Mouse (Mus musculus) midbrain, embryonic 16.5 days (tissue): ENCODE results near the gene Alk. TPM values are rescaled to one million over a fixed set of nuclear protein-coding genes. Genes with fewer than 3 reads are reported as not detected.

Experiments used
- ATAC-seq: fragments of 200-750 bp; cut with Nextera tagmentation; 2 replicates; pipeline ENCODE4 v1.8.0; 2017; ENCODE audit warnings: moderate TSS enrichment
- H3K27ac ChIP-seq: fragments of 300-500 bp; sonication (generic); 2 replicates; pipeline ENCODE4 v1.5.1; 2014; ENCODE audit warnings: mild to moderate bottlenecking, low read length, mixed read lengths
- H3K27me3 ChIP-seq: fragments of 300-500 bp; sonication (generic); 2 replicates; pipeline ENCODE4 v1.6.1; 2014; ENCODE audit warnings: low read depth, low read length, mixed read lengths; ENCODE audit not compliant: control insufficient read depth, insufficient read depth
- H3K36me3 ChIP-seq: fragments of 300-500 bp; sonication (generic); 2 replicates; pipeline ENCODE4 v1.6.1; 2014; ENCODE audit warnings: mild to moderate bottlenecking, low read length, moderate library complexity, mixed read lengths; ENCODE audit not compliant: control insufficient read depth, insufficient read depth
- H3K4me1 ChIP-seq: fragments of 300-500 bp; sonication (generic); 2 replicates; pipeline ENCODE4 v1.6.1; 2014; ENCODE audit warnings: mild to moderate bottlenecking, low read length, mixed read lengths; ENCODE audit not compliant: control insufficient read depth, insufficient read depth
- H3K4me2 ChIP-seq: fragments of 300-500 bp; sonication (generic); 2 replicates; pipeline ENCODE4 v1.6.1; 2014; ENCODE audit warnings: mild to moderate bottlenecking, low read length, mixed read lengths
- H3K4me3 ChIP-seq: fragments of 300-500 bp; sonication (generic); 2 replicates; pipeline ENCODE4 v1.5.1; 2014; ENCODE audit warnings: low read depth, mild to moderate bottlenecking, low read length, moderate library complexity, mixed read lengths
- H3K9ac ChIP-seq: fragments of 300-500 bp; sonication (generic); 2 replicates; pipeline ENCODE4 v1.6.1; 2014; ENCODE audit warnings: low read depth, low read length, mixed read lengths
- H3K9me3 ChIP-seq: fragments of 300-500 bp; sonication (generic); replicated peaks from 2 replicates; pipeline ENCODE4 v1.6.1; 2014; ENCODE audit warnings: mild to moderate bottlenecking, low read length, mixed read lengths; ENCODE audit not compliant: control insufficient read depth, poor library complexity, severe bottlenecking
- WGBS: fragments of 180-500 bp; shearing (Covaris S2); extraction: QIAGEN DNeasy Blood & Tissue Kit; methylation state at CpG from one replicate; pipeline ENCODE4 v1.1.7; 2014; 5-methylcytosine and 5-hydroxymethylcytosine counted together
- polyA plus RNA-seq: library from polyadenylated mRNA; unstranded; fragments of >200 nt; fragmentation: Nextera tagmentation; extraction: Ambion mirVana; gene quantifications from 2 replicates; pipeline ENCODE4 v1.2.1, GENCODE M21; 2015

Alk gene
- polyA plus RNA-seq, 1 experiment from 2014 or later: 7.6 TPM

DNA sequence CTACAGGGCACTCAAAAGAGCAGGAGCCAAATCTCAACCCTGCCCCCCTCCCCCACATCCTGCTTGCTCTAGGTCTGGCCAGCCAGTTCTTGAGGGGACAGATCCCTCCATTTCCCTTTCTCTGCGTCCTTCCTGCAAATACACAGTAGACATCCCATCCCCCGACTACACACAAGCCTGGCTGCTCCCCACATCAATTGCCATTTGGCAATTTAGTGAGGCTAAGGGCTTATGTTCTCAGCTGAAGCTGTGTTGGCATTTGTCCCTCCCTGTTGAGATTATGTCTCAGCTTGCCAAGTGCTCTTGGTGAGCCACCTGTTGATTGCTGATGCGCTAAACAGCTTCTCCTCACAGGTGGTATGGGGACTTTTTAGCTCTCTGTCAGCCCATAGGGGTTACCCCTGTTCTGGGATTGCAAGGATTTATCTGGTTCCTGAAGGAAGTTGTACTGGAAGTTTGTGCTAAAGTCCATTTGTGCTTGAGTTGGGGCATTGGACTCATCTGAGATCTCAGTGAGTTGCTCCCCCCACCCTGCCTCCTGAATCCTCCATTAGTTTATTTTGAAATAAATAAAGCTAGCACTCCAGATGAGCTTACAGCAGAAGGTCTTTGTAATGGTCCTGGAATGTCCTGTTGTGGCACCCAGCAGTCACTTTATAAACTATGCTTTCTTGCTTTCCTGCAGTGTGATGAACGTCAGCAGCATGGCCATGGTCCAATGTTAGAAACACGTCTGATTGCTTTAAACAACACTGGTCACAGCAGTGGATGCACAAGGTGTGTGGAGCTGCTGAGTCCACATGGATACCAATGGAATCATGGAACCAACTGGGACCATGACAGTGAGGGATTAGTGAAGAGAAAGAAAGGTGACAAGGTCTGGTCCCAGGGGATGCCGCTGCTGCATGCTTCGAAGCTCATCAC, 353.7 kb downstream of the Alk start:
- no peaks in the 10 kb centered on the region for H3K27me3 ChIP-seq
- 78% methylated on average over 7 of the region's 7 CpGs for WGBS

DNA sequence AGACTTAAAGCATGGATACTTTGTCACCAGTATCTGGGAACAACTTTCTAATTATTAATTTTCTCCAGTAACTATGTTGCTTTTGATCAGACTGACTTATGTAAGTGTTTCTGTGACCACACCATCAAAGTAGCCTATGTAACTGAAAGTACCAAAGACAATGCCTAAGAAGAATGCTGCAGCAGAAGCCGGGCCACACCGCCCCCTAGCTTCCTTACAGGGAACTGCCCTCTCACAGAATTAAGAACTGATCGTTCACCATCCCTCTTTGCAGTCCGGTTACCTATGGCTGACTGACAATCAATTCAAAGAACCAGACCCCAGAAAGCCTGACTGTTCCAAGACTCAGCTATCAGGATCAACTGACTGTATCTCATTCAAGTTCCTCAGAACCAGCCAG, 362.4 kb downstream of the Alk start:
- Histone ChIP-seq H3K36me3 (no peaks in the 10 kb centered on the region), H3K9ac (no peak overlapping the region), H3K4me2 (no peak overlapping the region), H3K27ac (no peak overlapping the region), H3K4me3 (no peak overlapping the region), H3K27me3 (no peaks in the 10 kb centered on the region), H3K9me3 (peaks cover 4% of the 10 kb centered on the region; the same call in 1 of the 2 replicates), H3K4me1 (peaks cover 4% of the 10 kb centered on the region)
- WGBS: 38% methylated on average over 4 of the region's 4 CpGs
- ATAC-seq: no peak

More for the DNA sequence above, 353.7 kb downstream of the Alk start:
- ATAC-seq: no peak
- H3K27ac ChIP-seq: no peak overlapping the region
- H3K4me1 ChIP-seq: no peaks in the 10 kb centered on the region
- H3K4me3 ChIP-seq: no peak overlapping the region
- H3K4me2 ChIP-seq: no peak overlapping the region
- H3K9me3 ChIP-seq: no peaks in the 10 kb centered on the region
- no peak overlapping the region for H3K9ac ChIP-seq
- H3K36me3 ChIP-seq: no peaks in the 10 kb centered on the region

DNA sequence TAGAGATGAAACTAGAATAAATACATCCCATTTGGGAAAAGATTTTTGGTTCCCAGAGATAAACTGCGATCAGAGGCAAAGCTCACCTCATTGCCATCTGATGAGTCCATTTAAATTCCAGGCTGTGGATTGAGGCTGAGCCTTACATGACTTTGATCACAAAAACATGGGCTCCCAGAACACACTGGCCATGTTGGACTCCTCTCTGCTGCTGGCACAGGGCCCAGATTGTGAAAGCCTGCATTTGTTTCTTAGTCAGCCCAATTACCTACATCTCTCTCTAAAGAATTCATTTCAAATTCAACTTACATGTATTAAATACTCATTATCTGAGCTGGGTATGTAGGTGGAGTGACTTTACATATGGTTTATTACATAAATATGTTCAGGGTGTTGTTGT, 367.1 kb downstream of the Alk start:
- H3K27ac ChIP-seq: no peak overlapping the region
- H3K4me2 ChIP-seq: no peak overlapping the region
- H3K9me3 ChIP-seq: peaks cover 4% of the 10 kb centered on the region; the same call in 1 of the 2 replicates
- H3K4me3 ChIP-seq: no peak overlapping the region
- H3K36me3 ChIP-seq: no peaks in the 10 kb centered on the region
- WGBS: 53% methylated on average over 1 of the region's 1 CpGs
- ATAC-seq: peak; percentile 32; the same call in 1 of the 2 replicates
- H3K4me1 ChIP-seq: no peaks in the 10 kb centered on the region; the same call in 1 of the 2 replicates
- H3K27me3 ChIP-seq: no peaks in the 10 kb centered on the region
- H3K9ac ChIP-seq: no peak overlapping the region

DNA sequence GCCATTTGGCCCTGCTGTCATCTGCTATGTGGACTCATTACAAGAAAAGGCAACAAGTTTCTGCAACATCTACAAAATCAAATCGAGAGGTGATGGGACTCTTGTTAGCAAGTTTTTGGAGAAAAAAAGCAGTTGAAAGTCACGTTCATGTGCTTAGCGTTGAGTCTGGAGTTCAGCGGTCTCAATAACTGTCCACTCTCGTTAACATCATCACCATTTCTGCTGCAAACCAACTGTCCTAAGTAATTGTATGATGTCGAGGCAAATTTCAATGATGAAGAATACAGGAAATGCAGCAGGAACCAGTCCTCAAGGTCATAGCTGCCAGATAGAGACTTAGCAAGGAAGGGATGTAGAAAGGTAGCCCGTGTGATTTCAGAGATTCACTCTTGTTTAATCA, 373.5 kb downstream of the Alk start:
- ATAC-seq: no peak
- no peaks in the 10 kb centered on the region for H3K4me1 ChIP-seq
- H3K27ac ChIP-seq: no peak overlapping the region
- H3K36me3 ChIP-seq: no peaks in the 10 kb centered on the region
- no peak overlapping the region for H3K9ac ChIP-seq
- no peaks in the 10 kb centered on the region for H3K27me3 ChIP-seq
- H3K4me3 ChIP-seq: no peak overlapping the region
- H3K9me3 ChIP-seq: no peaks in the 10 kb centered on the region
- WGBS: 85% methylated on average over 7 of the region's 7 CpGs
- no peak overlapping the region for H3K4me2 ChIP-seq

DNA sequence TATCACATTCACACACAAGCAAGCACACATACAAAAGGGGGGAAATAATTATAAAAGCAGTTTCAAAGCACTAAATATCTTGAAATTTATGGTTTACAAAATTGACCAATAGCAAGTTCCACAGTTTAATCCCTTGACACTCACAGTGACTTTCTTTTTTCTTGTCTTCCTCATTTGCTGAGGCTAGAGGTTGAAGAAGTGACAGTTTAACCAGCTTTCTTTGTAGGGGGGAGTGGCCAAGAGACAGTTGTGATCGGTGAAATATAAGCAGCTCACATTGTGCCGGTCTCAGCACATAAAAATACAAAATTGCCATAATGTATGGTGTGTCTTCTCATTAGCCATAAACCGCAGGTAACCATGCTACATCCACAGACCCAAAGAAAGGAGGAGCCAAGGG, 385.6 kb downstream of the Alk start:
- Histone ChIP-seq H3K27me3 (no peaks in the 10 kb centered on the region), H3K36me3 (no peaks in the 10 kb centered on the region), H3K4me1 (no peaks in the 10 kb centered on the region), H3K9ac (no peak overlapping the region), H3K9me3 (no peaks in the 10 kb centered on the region), H3K4me3 (no peak overlapping the region), H3K27ac (no peak overlapping the region), H3K4me2 (no peak overlapping the region)
- WGBS: 90% methylated on average over 3 of the region's 3 CpGs
- no peak for ATAC-seq

DNA sequence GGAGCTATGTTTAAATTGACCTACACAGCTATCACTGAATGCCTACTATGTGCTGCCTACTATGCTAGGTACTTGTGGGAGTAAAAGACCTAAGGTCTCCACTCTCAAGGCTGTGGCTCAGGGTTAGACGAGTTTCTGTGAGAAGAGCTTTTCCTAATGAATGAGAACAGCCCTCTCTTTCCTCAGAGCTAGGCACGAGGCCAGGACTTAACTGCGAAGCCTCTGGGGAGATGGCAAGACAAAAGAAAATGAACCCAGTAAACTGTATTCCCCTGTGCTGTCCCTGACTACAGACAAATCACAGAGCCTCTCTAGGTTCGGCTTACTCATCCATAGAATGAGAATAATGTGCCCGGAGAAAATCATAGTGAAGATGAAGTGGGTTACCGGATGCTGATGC, 406.9 kb downstream of the Alk start:
- Histone ChIP-seq H3K9ac (no peak overlapping the region), H3K9me3 (no peaks in the 10 kb centered on the region), H3K4me1 (peaks cover 8% of the 10 kb centered on the region; the same call in 1 of the 2 replicates), H3K36me3 (no peaks in the 10 kb centered on the region), H3K27ac (no peak overlapping the region), H3K4me2 (no peak overlapping the region), H3K27me3 (no peaks in the 10 kb centered on the region), H3K4me3 (no peak overlapping the region)
- WGBS: 50% methylated on average over 6 of the region's 6 CpGs
- ATAC-seq: no peak

DNA sequence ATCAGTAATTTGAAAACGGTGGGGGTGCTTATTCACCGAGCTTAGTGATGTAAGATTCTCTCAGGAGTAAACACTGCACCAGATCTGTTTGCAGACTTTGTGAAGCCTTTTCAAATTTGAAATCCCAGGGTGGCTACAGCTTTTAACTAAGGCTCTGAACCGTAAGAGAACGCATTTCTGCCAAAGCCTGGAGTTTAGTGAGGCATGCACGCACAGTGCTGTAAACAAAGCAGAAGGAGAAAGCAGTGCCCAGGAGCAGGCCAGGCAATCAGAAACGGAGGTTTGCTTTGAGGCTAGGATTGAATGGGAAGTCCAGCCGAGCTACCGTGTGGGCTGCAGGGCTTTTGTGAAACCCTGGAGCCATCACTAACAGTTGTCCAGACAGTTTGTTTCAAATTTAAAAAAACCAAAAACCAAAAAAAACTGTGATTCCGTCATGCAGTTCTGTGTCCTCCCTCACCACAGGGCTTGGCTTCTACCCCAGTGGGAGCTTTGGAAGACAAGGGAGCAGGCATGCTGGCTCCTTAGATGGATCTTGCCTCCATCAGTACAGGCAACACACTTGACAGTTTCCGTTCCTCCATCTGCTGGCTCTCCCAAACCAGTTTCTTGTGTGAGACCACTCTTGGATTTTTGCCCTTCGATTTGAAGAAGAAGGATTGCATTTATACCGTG, 409.3 kb downstream of the Alk start:
- H3K9ac ChIP-seq: no peak overlapping the region
- H3K36me3 ChIP-seq: no peaks in the 10 kb centered on the region
- ATAC-seq: peak; percentile 64
- no peak overlapping the region for H3K27ac ChIP-seq
- peaks cover 11% of the 10 kb centered on the region; the same call in 1 of the 2 replicates for H3K4me1 ChIP-seq
- H3K4me3 ChIP-seq: no peak overlapping the region
- no peak overlapping the region for H3K4me2 ChIP-seq
- 22% methylated on average over 12 of the region's 12 CpGs for WGBS
- no peaks in the 10 kb centered on the region for H3K9me3 ChIP-seq
- H3K27me3 ChIP-seq: no peaks in the 10 kb centered on the region

DNA sequence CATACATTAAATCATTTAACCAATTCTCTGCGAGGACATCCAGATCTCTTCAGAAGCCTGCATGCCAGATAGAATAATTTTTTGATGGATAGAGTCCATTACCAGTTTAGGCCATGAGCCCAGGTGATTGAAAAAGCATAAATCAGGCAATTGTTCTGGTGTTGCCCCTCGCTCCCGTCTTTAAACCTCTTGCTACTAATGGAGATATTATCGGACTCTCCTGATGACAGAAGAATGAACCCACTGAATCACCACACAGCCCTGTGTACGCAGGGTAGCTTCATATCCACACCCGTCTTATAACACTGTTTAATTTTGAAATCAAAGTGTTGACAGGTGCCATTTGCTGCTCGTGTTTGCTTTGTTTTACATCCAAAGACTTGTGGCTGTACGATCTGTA, 413.9 kb downstream of the Alk start:
- no peaks in the 10 kb centered on the region for H3K27me3 ChIP-seq
- 88% methylated on average over 8 of the region's 8 CpGs for WGBS

DNA sequence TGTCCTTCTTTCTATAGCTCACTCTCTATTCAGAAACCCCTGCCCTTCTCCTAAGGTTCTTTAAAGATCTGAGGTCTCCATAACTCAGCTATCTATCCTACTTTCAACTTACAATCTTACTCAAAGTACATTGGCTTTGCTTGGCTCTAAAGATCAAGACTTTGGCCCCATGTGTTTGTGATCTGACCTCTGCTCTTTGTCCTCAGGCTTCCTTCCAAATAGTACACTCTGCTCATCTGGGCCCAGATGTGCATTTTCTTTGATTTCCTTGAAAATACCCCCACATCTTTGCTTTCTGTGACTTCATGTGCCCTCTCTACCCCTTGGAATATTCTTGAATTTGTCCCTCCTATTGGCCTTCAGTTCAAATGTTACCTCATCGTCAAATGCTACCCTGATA, 417.4 kb downstream of the Alk start:
- WGBS: 81% methylated on average over 1 of the region's 1 CpGs

More for the DNA sequence above, 413.9 kb downstream of the Alk start:
- H3K9ac ChIP-seq: no peak overlapping the region
- H3K4me2 ChIP-seq: no peak overlapping the region
- no peaks in the 10 kb centered on the region for H3K9me3 ChIP-seq
- no peak overlapping the region for H3K4me3 ChIP-seq
- no peak overlapping the region for H3K27ac ChIP-seq
- H3K36me3 ChIP-seq: no peaks in the 10 kb centered on the region
- ATAC-seq: no peak
- H3K4me1 ChIP-seq: peaks cover 11% of the 10 kb centered on the region; the same call in 1 of the 2 replicates

More for the DNA sequence above, 417.4 kb downstream of the Alk start:
- ATAC-seq: no peak
- no peak overlapping the region for H3K27ac ChIP-seq
- H3K4me1 ChIP-seq: 0 out of 2 replicates have a peak, but pooled peaks cover 3% of the 10 kb centered on the region
- H3K9ac ChIP-seq: no peak overlapping the region
- H3K27me3 ChIP-seq: no peaks in the 10 kb centered on the region
- H3K4me2 ChIP-seq: no peak overlapping the region
- no peak overlapping the region for H3K4me3 ChIP-seq
- H3K36me3 ChIP-seq: no peaks in the 10 kb centered on the region
- H3K9me3 ChIP-seq: no peaks in the 10 kb centered on the region
